Mouse (Mus musculus): Measurements from ENCODE around the gene Tnfsf15. TPM values are rescaled to one million over a fixed set of nuclear protein-coding genes. Genes with fewer than 3 reads are reported as not detected.

Tnfsf15 gene
- polyA plus RNA-seq (2016; fragmentation: Nextera tagmentation; extraction: Ambion mirVana): 0.09 TPM in 1 of 2 replicates, not detected in the other

DNA sequence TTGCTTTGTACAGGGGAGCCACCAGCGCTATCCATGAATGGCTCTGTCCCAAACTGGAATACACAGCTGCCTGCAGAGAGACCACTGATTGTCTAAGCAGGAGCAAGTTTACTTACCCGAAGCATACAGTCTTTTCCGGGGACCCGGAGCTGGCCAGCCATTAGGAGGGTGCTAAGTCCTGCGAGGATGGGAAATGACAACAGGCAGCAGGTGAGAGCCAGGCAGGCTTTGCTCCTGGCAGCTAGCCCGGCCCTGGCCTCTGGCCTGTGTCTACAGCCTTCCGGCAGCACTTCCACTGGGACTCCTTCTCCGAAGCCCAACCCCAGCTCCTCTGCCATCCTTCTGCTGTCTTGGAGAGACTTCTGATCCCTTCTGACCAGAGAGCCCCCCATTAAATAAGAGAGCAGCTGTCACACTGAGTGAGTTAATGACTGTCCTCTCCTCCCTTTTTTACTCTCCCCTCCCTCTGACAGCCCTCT lies at the start of gene Tnfsf15:
Tnfsf15 (minus strand) TSS at position 421 of the 479 bp plus-strand sequence.
- Histone ChIP-seq H3K36me3 (no peaks in the 10 kb centered on the region), H3K4me3 (no peak within 1 kb of the TSS), H3K9me3 (no peaks in the 10 kb centered on the region), H3K4me2 (replicated peaks) (no peak within 1 kb of the TSS), H3K9ac (replicated peaks) (no peak within 1 kb of the TSS), H3K4me1 (0 out of 2 replicates have a peak, but pooled peaks cover 4% of the 10 kb centered on the region), H3K27ac (replicated peaks) (no peak within 1 kb of the TSS), H3K27me3 (no peaks in the 10 kb centered on the region)
- WGBS: 66% methylated on average over 8 of the region's 8 CpGs
- ATAC-seq (ENCODE audit: low FRiP score, low read depth): 0 out of 2 replicates have a peak, but pooled peaks have one; percentile 41

- H3K4me3 ChIP-seq: no peak overlapping the region
- no peak overlapping the region for H3K4me2 ChIP-seq (replicated peaks)
- no peak for ATAC-seq (ENCODE audit: low FRiP score, low read depth)
- no peak overlapping the region for H3K27ac ChIP-seq (replicated peaks)
- H3K4me1 ChIP-seq: no peaks in the 10 kb centered on the region
- H3K27me3 ChIP-seq: no peaks in the 10 kb centered on the region
- no peak overlapping the region for H3K9ac ChIP-seq (replicated peaks)
- 96% methylated on average over 3 of the region's 3 CpGs for WGBS
- H3K9me3 ChIP-seq: no peaks in the 10 kb centered on the region
- no peaks in the 10 kb centered on the region for H3K36me3 ChIP-seq
These were observed 47.4 kb upstream of the Tnfsf15 start for GRCm38 (mm10) chr4:63792328-63792727.

DNA sequence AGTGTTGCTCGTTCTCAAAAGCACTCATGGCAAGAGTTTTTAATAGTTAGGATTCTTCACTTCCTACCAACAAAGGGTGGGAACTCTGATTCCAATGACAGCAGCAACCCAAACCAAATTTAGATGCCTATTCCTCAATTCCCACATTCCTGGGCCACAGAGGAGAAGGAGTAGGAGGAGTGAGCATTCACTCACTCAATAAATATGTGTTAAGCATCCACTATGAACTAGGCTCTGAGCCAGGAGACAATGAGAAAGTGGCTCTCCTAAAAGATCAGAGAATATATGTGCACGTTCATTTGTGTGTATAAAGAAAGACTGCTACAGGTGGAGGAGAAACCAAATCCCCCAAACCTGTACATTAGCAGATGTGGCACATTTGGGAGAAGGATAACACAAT lies 40.6 kb upstream of the Tnfsf15 start:
- no peak for ATAC-seq (ENCODE audit: low FRiP score, low read depth)
- Histone ChIP-seq H3K9me3 (no peaks in the 10 kb centered on the region), H3K9ac (replicated peaks) (no peak overlapping the region)

GRCm38 (mm10) chr4:63783826-63784225 lies 38.9 kb upstream of the Tnfsf15 start:
- 92% methylated on average over 5 of the region's 5 CpGs for WGBS
- H3K4me2 ChIP-seq (replicated peaks): no peak overlapping the region
- no peak for ATAC-seq (ENCODE audit: low FRiP score, low read depth)
- no peaks in the 10 kb centered on the region for H3K27me3 ChIP-seq
- H3K4me1 ChIP-seq: no peaks in the 10 kb centered on the region
- H3K27ac ChIP-seq (replicated peaks): no peak overlapping the region
- H3K4me3 ChIP-seq: no peak overlapping the region
- no peaks in the 10 kb centered on the region for H3K36me3 ChIP-seq
- no peaks in the 10 kb centered on the region for H3K9me3 ChIP-seq
- no peak overlapping the region for H3K9ac ChIP-seq (replicated peaks)

More for the DNA sequence above, 40.6 kb upstream of the Tnfsf15 start:
- Histone ChIP-seq H3K27ac (replicated peaks) (no peak overlapping the region), H3K4me2 (replicated peaks) (no peak overlapping the region), H3K27me3 (no peaks in the 10 kb centered on the region), H3K4me1 (no peaks in the 10 kb centered on the region), H3K4me3 (no peak overlapping the region), H3K36me3 (no peaks in the 10 kb centered on the region)
- 81% methylated on average over 2 of the region's 2 CpGs for WGBS

GRCm38 (mm10) chr4:63782970-63783613 lies 38.2 kb upstream of the Tnfsf15 start:
- WGBS: 84% methylated on average over 7 of the region's 7 CpGs
- no peak overlapping the region for H3K4me2 ChIP-seq (replicated peaks)

GRCm38 (mm10) chr4:63777223-63777622 lies 32.3 kb upstream of the Tnfsf15 start:
- WGBS: 88% methylated on average over 8 of the region's 8 CpGs
- H3K9me3 ChIP-seq: no peaks in the 10 kb centered on the region
- H3K4me2 ChIP-seq (replicated peaks): no peak overlapping the region
- ATAC-seq (ENCODE audit: low FRiP score, low read depth): no peak
- H3K27ac ChIP-seq (replicated peaks): no peak overlapping the region
- no peaks in the 10 kb centered on the region for H3K36me3 ChIP-seq
- H3K4me3 ChIP-seq: no peak overlapping the region
- no peak overlapping the region for H3K9ac ChIP-seq (replicated peaks)
- H3K27me3 ChIP-seq: no peaks in the 10 kb centered on the region
- H3K4me1 ChIP-seq: no peaks in the 10 kb centered on the region

More at GRCm38 (mm10) chr4:63782970-63783613, 38.2 kb upstream of the Tnfsf15 start:
- Histone ChIP-seq H3K27ac (replicated peaks) (no peak overlapping the region), H3K4me3 (no peak overlapping the region), H3K27me3 (no peaks in the 10 kb centered on the region), H3K9ac (replicated peaks) (no peak overlapping the region), H3K36me3 (no peaks in the 10 kb centered on the region), H3K4me1 (no peaks in the 10 kb centered on the region), H3K9me3 (no peaks in the 10 kb centered on the region)
- ATAC-seq (ENCODE audit: low FRiP score, low read depth): no peak

DNA sequence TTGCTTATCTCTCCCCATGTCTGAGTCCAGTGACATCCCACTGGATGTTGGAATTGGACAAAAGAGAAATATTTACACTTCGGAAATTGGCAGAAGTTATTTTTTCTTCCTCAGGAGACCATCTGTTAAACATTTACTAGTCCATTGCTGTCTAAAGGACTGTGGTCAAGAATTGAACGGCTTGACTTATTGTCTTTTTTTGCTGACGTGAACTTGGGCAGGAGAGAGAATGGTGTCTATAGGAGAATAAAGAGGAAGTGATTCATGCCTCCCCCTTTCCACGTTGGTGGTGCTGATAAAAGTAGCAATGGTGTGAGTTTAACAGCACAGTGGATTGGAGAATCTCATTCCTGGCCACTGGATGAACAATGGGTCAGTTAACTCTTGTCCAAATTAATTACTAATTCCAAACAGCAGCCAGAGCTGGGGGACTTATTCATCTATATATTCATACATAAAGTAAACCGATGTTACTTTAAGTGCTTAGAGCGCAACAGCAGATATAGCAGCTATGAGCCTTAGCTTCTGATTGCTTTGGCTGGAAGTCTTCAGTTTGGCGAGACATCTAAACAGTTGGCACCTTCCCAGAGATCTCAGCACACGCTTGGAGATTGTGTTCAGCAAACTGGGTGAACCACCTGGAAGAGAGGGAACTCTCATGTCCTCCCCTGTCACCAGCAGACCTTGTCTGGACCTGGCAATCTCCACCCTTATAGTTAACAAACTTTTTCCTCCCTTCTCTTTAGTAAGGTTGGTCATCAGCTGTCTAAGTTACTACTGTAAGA lies 28.6 kb upstream of the Tnfsf15 start:
- Histone ChIP-seq H3K27ac (replicated peaks) (no peak overlapping the region), H3K4me3 (no peak overlapping the region), H3K9me3 (no peaks in the 10 kb centered on the region), H3K27me3 (no peaks in the 10 kb centered on the region), H3K9ac (replicated peaks) (no peak overlapping the region), H3K4me2 (replicated peaks) (no peak overlapping the region), H3K4me1 (no peaks in the 10 kb centered on the region), H3K36me3 (no peaks in the 10 kb centered on the region)
- ATAC-seq (ENCODE audit: low FRiP score, low read depth): no peak
- 82% methylated on average over 8 of the region's 8 CpGs for WGBS

- H3K4me3 ChIP-seq: no peak overlapping the region
- ATAC-seq (ENCODE audit: low FRiP score, low read depth): no peak
- whole genome bisulfite sequencing: 86% methylated on average over 2 of the region's 2 CpGs
- H3K9ac ChIP-seq (replicated peaks): no peak overlapping the region
- no peaks in the 10 kb centered on the region for H3K36me3 ChIP-seq
- no peak overlapping the region for H3K4me2 ChIP-seq (replicated peaks)
- no peak overlapping the region for H3K27ac ChIP-seq (replicated peaks)
- H3K4me1 ChIP-seq: no peaks in the 10 kb centered on the region
- no peaks in the 10 kb centered on the region for H3K9me3 ChIP-seq
- no peaks in the 10 kb centered on the region for H3K27me3 ChIP-seq
These were observed 27.6 kb upstream of the Tnfsf15 start for GRCm38 (mm10) chr4:63772514-63772913.

GRCm38 (mm10) chr4:63771291-63771690 lies 26.4 kb upstream of the Tnfsf15 start:
- no peaks in the 10 kb centered on the region for H3K36me3 ChIP-seq
- H3K27me3 ChIP-seq: no peaks in the 10 kb centered on the region
- no peak overlapping the region for H3K9ac ChIP-seq (replicated peaks)
- H3K4me1 ChIP-seq: no peaks in the 10 kb centered on the region
- no peak overlapping the region for H3K27ac ChIP-seq (replicated peaks)
- ATAC-seq (ENCODE audit: low FRiP score, low read depth): no peak
- H3K4me2 ChIP-seq (replicated peaks): no peak overlapping the region
- H3K4me3 ChIP-seq: no peak overlapping the region
- no peaks in the 10 kb centered on the region for H3K9me3 ChIP-seq
- 80% methylated on average over 4 of the region's 4 CpGs for WGBS

DNA sequence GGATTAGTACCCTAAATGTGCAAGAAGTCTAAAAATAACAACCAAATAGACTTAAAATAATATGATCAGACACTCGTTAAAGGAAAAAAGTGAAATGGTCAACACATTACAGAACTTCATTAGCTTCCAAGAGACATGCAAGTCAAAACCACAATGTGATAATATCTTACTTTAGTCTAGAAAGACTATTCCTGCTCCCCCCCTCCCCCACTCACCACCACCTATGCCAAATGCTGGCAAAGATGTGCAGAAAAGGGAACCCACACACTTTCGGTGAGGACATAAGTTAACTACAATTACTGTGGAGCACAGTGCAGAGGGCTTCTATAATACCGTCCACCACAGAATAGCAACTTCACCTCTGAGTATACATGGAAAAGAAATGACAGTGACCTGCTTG lies 24.2 kb upstream of the Tnfsf15 start:
- H3K9ac ChIP-seq (replicated peaks): no peak overlapping the region
- H3K4me2 ChIP-seq (replicated peaks): no peak overlapping the region
- H3K9me3 ChIP-seq: no peaks in the 10 kb centered on the region
- no peaks in the 10 kb centered on the region for H3K4me1 ChIP-seq
- no peaks in the 10 kb centered on the region for H3K27me3 ChIP-seq
- no peak for ATAC-seq (ENCODE audit: low FRiP score, low read depth)
- 94% methylated on average over 3 of the region's 3 CpGs for WGBS
- no peak overlapping the region for H3K4me3 ChIP-seq
- no peaks in the 10 kb centered on the region for H3K36me3 ChIP-seq
- H3K27ac ChIP-seq (replicated peaks): no peak overlapping the region

DNA sequence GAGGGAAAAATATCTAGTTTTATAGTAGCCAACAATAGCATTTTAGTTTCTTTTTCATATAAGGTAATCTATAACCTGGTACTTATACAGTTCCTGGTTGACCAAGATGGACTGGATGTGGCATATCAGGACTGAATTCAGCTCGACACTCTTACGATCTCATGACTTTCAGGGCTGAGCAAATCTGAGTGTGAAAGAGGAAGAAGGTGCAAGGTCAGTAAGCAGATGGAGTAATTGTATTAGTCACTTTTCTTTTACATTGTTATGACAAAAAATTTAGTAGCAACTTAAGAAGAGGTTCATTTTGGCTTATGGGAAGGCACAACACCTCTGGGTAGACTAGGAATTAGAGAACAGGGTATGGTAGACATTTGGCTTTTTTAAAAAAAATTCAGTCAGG lies 20.1 kb upstream of the Tnfsf15 start:
- no peaks in the 10 kb centered on the region for H3K27me3 ChIP-seq
- no peak overlapping the region for H3K27ac ChIP-seq (replicated peaks)
- H3K4me3 ChIP-seq: no peak overlapping the region
- no peaks in the 10 kb centered on the region for H3K9me3 ChIP-seq
- no peaks in the 10 kb centered on the region for H3K36me3 ChIP-seq
- 93% methylated on average over 2 of the region's 2 CpGs for WGBS
- no peak for ATAC-seq (ENCODE audit: low FRiP score, low read depth)
- H3K4me1 ChIP-seq: no peaks in the 10 kb centered on the region
- H3K4me2 ChIP-seq (replicated peaks): no peak overlapping the region
- H3K9ac ChIP-seq (replicated peaks): no peak overlapping the region

DNA sequence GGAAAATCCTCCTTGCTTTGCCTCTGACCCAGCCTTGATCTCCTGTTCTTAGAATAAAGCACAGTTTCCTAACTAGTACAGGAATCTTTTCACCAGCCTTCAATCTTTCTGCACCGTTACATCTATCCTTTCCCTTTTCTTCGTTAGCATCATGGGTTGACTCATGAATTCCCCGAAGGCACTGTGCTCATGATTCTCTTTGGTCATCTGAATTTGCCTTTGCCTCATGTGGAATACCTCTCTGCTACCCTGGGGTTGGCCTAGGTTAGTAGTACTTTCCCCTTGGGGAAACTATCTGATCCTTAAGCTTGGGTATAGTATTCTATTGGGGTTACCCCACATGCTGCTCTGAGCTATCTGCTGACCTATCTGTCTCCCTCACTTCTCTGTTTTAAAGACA lies 15.0 kb upstream of the Tnfsf15 start:
- no peak for ATAC-seq (ENCODE audit: low FRiP score, low read depth)
- WGBS: 92% methylated on average over 3 of the region's 3 CpGs
- no peaks in the 10 kb centered on the region for H3K36me3 ChIP-seq
- H3K4me1 ChIP-seq: no peaks in the 10 kb centered on the region
- H3K9me3 ChIP-seq: no peaks in the 10 kb centered on the region
- no peak overlapping the region for H3K27ac ChIP-seq (replicated peaks)
- no peak overlapping the region for H3K9ac ChIP-seq (replicated peaks)
- no peaks in the 10 kb centered on the region for H3K27me3 ChIP-seq
- no peak overlapping the region for H3K4me3 ChIP-seq
- no peak overlapping the region for H3K4me2 ChIP-seq (replicated peaks)
